ENCODE assay signal across 8 mouse cellular contexts in the genomic region with DNA sequence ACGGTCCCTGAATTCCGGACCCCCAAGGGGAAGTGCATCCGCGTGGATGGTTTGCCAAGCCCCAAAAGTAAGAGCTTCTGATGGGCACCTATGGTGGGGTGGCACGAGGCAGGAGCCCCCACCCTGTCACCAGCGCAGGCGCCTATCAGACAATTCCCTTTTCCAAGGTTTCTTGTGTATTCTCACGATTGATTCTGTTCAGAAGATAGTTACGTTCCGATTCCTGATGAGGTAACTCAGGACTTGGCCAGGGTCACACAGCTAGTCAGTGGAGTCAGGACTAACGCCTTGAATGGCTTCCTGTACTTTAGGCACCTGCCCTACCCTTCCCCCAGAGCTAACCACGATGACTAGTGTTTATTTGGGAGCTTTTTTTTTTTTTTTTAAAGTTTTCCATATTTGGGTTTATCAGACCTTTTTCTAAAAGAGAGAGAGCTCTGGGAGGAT. TPM values are rescaled to one million over a fixed set of nuclear protein-coding genes. Genes with fewer than 3 reads are reported as not detected.
DNase-seq lines count a peak whose midpoint lies in the region; ATAC-seq lines count a peak whose summit lies in the region.

No protein-coding gene starts in this region.

- no peaks in the 10 kb centered on the region for H3K27me3 ChIP-seq in hindbrain, embryonic 11.5 days (ENCODE audit: control insufficient read depth, insufficient read depth, low read length)
- H3K27me3 ChIP-seq in hindbrain, embryonic 16.5 days (replicated peaks; ENCODE audit: control insufficient read depth, insufficient read depth, low read length): no peaks in the 10 kb centered on the region
- H3K27me3 ChIP-seq in erythroblast, embryonic 14.5 days (ENCODE audit: control insufficient read depth): no peaks in the 10 kb centered on the region

- H3K36me3 ChIP-seq in hindbrain, embryonic 11.5 days (ENCODE audit: control insufficient read depth, insufficient read depth, low read length): no peaks in the 10 kb centered on the region
- H3K36me3 ChIP-seq in hindbrain, embryonic 16.5 days (ENCODE audit: control insufficient read depth, insufficient read depth, low read length): no peaks in the 10 kb centered on the region
- H3K36me3 ChIP-seq in erythroblast, embryonic 14.5 days (ENCODE audit: control insufficient read depth): peaks cover 100% of the 10 kb centered on the region

- 0 out of 2 replicates have a peak overlapping the region, but pooled peaks have one; percentile 67 for H3K27ac ChIP-seq in hindbrain, embryonic 11.5 days (ENCODE audit: low read depth, low read length)
- no peak overlapping the region for H3K27ac ChIP-seq in hindbrain, embryonic 16.5 days (ENCODE audit: low read depth, low read length)

- DNase-seq in hindbrain, embryonic 11.5 days (ENCODE audit: low spot score): no peak
- DNase-seq in layer of hippocampus, postnatal 10 days (ENCODE audit: low spot score in 2 of 2): no peak
- no peak for DNase-seq in left cerebral cortex, adult 9 months (ENCODE audit: low spot score in 2 of 2)

- H3K4me2 ChIP-seq in hindbrain, embryonic 11.5 days (replicated peaks; ENCODE audit: low read depth, low read length): no peak overlapping the region
- no peak overlapping the region for H3K4me2 ChIP-seq in hindbrain, embryonic 16.5 days (ENCODE audit: low read length)

- peaks cover 5% of the 10 kb centered on the region for H3K4me1 ChIP-seq in hindbrain, embryonic 11.5 days (replicated peaks; ENCODE audit: control insufficient read depth, insufficient read depth, low read length)
- peaks cover 14% of the 10 kb centered on the region for H3K4me1 ChIP-seq in hindbrain, embryonic 16.5 days (ENCODE audit: control insufficient read depth, insufficient read depth, low read depth, low read length)
- peaks cover 92% of the 10 kb centered on the region for H3K4me1 ChIP-seq in erythroblast, embryonic 14.5 days (ENCODE audit: control insufficient read depth)

- no peak for ATAC-seq in hindbrain, embryonic 11.5 days (ENCODE audit: low FRiP score)
- no peak for ATAC-seq in hindbrain, embryonic 16.5 days
- peak; percentile 9 for ATAC-seq in CD4-positive, CD25-positive, alpha-beta regulatory T cell, adult 4 months
- ATAC-seq in megakaryocyte, adult 5-6 weeks (ENCODE audit: poor library complexity, severe bottlenecking): peak; percentile 15
- no peak for ATAC-seq in megakaryocyte-erythroid progenitor cell, adult 5-6 weeks (replicated peaks; ENCODE audit: low FRiP score, low TSS enrichment, poor library complexity, severe bottlenecking)

- no peaks in the 10 kb centered on the region for H3K9me3 ChIP-seq in hindbrain, embryonic 11.5 days (ENCODE audit: control insufficient read depth, low read length)
- H3K9me3 ChIP-seq in hindbrain, embryonic 16.5 days (ENCODE audit: control insufficient read depth, low read length): no peaks in the 10 kb centered on the region
- H3K9me3 ChIP-seq in erythroblast, embryonic 14.5 days (ENCODE audit: control insufficient read depth, low read length): no peaks in the 10 kb centered on the region

- H3K4me3 ChIP-seq in hindbrain, embryonic 11.5 days (ENCODE audit: low read depth, low read length): no peak overlapping the region
- H3K4me3 ChIP-seq in hindbrain, embryonic 16.5 days (ENCODE audit: low read length): no peak overlapping the region
- peak overlapping the region; percentile 82 for H3K4me3 ChIP-seq in erythroblast, embryonic 14.5 days (replicated peaks)

- no peak overlapping the region for H3K9ac ChIP-seq in hindbrain, embryonic 11.5 days (ENCODE audit: low read depth, low read length)
- H3K9ac ChIP-seq in hindbrain, embryonic 16.5 days (ENCODE audit: low read depth, low read length): no peak overlapping the region

- 85% methylated on average over 12 of the region's 12 CpGs for WGBS in hindbrain, embryonic 11.5 days
- WGBS in hindbrain, embryonic 16.5 days: 81% methylated on average over 12 of the region's 12 CpGs

RNA-seq across cellular contexts. Expression of a gene that starts 6.3 kb away (rescaled TPM):
- polyA plus RNA-seq in hindbrain, embryonic 11.5 days (2014; fragmentation: Nextera tagmentation; extraction: Ambion mirVana): 5.5 and 6.2 TPM in 2 replicates
- 3.4 TPM in 2 replicates for polyA plus RNA-seq in hindbrain, embryonic 16.5 days (2015; fragmentation: Nextera tagmentation; extraction: Ambion mirVana)
- 10 to 100 TPM; 14.5 to 29.6 TPM for polyA plus RNA-seq in CD4-positive, CD25-positive, alpha-beta regulatory T cell, adult 4 months (2017; shearing (Covaris generic))
- 108 and 119 TPM in 2 replicates for polyA plus RNA-seq in erythroblast, embryonic 14.5 days (2012)
- total RNA-seq in megakaryocyte, adult 5-6 weeks (2015): 78.1 and 107 TPM in 2 replicates
- total RNA-seq in megakaryocyte, adult 5-6 weeks (2017): 59.4 and 63.6 TPM in 2 replicates
- total RNA-seq in layer of hippocampus, postnatal 10 days (2021): 1 to 10 TPM; 1.1 to 2.3 TPM
- 11.1 and 17.0 TPM in 2 replicates for total RNA-seq in megakaryocyte-erythroid progenitor cell, adult 5-6 weeks (2014; fragmentation: Nextera tagmentation)
- 4.5 and 10.2 TPM in 2 replicates for total RNA-seq in megakaryocyte-erythroid progenitor cell, adult 5-6 weeks (2017)

RNA-seq across cellular contexts. Expression of a gene that starts 27.7 kb away (rescaled TPM):
- 2.5 and 3.3 TPM in 2 replicates for polyA plus RNA-seq in hindbrain, embryonic 11.5 days (2014; fragmentation: Nextera tagmentation; extraction: Ambion mirVana)
- 6.2 and 7.9 TPM in 2 replicates for polyA plus RNA-seq in hindbrain, embryonic 16.5 days (2015; fragmentation: Nextera tagmentation; extraction: Ambion mirVana)
- not detected for polyA plus RNA-seq in CD4-positive, CD25-positive, alpha-beta regulatory T cell, adult 4 months (2017; shearing (Covaris generic))
- 0.01 TPM in 2 replicates for polyA plus RNA-seq in erythroblast, embryonic 14.5 days (2012)
- not detected in 2 replicates for total RNA-seq in megakaryocyte, adult 5-6 weeks (2015)
- 0.04 TPM in 1 of 2 replicates, not detected in the other for total RNA-seq in megakaryocyte, adult 5-6 weeks (2017)
- 1 to 10 TPM; 5.1 to 5.6 TPM for total RNA-seq in layer of hippocampus, postnatal 10 days (2021)
- not detected in 2 replicates for total RNA-seq in megakaryocyte-erythroid progenitor cell, adult 5-6 weeks (2014; fragmentation: Nextera tagmentation)
- not detected in 2 replicates for total RNA-seq in megakaryocyte-erythroid progenitor cell, adult 5-6 weeks (2017)

RNA-seq across cellular contexts. Expression of a gene that starts 35.2 kb away (rescaled TPM):
- polyA plus RNA-seq in hindbrain, embryonic 11.5 days (2014; fragmentation: Nextera tagmentation; extraction: Ambion mirVana): 453 and 482 TPM in 2 replicates
- polyA plus RNA-seq in hindbrain, embryonic 16.5 days (2015; fragmentation: Nextera tagmentation; extraction: Ambion mirVana): 214 and 226 TPM in 2 replicates
- polyA plus RNA-seq in CD4-positive, CD25-positive, alpha-beta regulatory T cell, adult 4 months (2017; shearing (Covaris generic)): 100 to 1,000 TPM; 388 to 433 TPM
- polyA plus RNA-seq in erythroblast, embryonic 14.5 days (2012): 0.38 and 0.54 TPM in 2 replicates
- total RNA-seq in megakaryocyte, adult 5-6 weeks (2015): 1.9 and 2.0 TPM in 2 replicates
- total RNA-seq in megakaryocyte, adult 5-6 weeks (2017): 0.77 and 1.8 TPM in 2 replicates
- 100 to 1,000 TPM in 1 of 2 experiments, 10 to 100 TPM in 1; 80.3 to 101 TPM for total RNA-seq in layer of hippocampus, postnatal 10 days (2021)
- 1.5 and 7.8 TPM in 2 replicates for total RNA-seq in megakaryocyte-erythroid progenitor cell, adult 5-6 weeks (2014; fragmentation: Nextera tagmentation)
- total RNA-seq in megakaryocyte-erythroid progenitor cell, adult 5-6 weeks (2017): 1.9 and 3.1 TPM in 2 replicates

Comparison
In these comparisons a context has a peak if more than half of its experiments do, and no peak if none do; other contexts are left out.
1. ATAC-seq: peak in CD4-positive, CD25-positive, alpha-beta regulatory T cell, adult 4 months (single experiment) and megakaryocyte, adult 5-6 weeks (single experiment); none in hindbrain, embryonic 11.5 days (single experiment), hindbrain, embryonic 16.5 days (single experiment) and megakaryocyte-erythroid progenitor cell, adult 5-6 weeks (single experiment).
2. RNA of a gene that starts 35.2 kb away (polyA plus RNA-seq): 453 to 482 TPM in hindbrain, embryonic 11.5 days, 388 to 433 TPM in CD4-positive, CD25-positive, alpha-beta regulatory T cell, adult 4 months and 214 to 226 TPM in hindbrain, embryonic 16.5 days; 0.38 to 0.54 TPM in erythroblast, embryonic 14.5 days; every median in the first group is over 100 times any median in the second.